Mouse (Mus musculus) lung, postnatal 0 days (tissue): Measurements from ENCODE around the gene Mmp14. TPM values are rescaled to one million over a fixed set of nuclear protein-coding genes. Genes with fewer than 3 reads are reported as not detected.

Experiments used
- ATAC-seq: fragments of 200-750 bp; cut with Nextera tagmentation; 2 replicates; pipeline ENCODE4 v1.8.0; 2017; ENCODE audit warnings: moderate library complexity
- DNase-seq: peaks from one replicate; pipeline ENCODE4 v3.0.0-alpha.2; 2016; ENCODE audit warnings: low spot score
- H3K27ac ChIP-seq: fragments of 300-500 bp; sonication (generic); 2 replicates; pipeline ENCODE4 v1.5.1; 2014; ENCODE audit warnings: antibody characterized with exemption, mild to moderate bottlenecking, low read length, mixed read lengths
- H3K27me3 ChIP-seq: fragments of 300-500 bp; sonication (generic); replicated peaks from 2 replicates; pipeline ENCODE4 v1.6.1; 2014; ENCODE audit warnings: low read length, mixed read lengths; ENCODE audit not compliant: insufficient read depth
- H3K36me3 ChIP-seq: fragments of 300-500 bp; sonication (generic); 2 replicates; pipeline ENCODE4 v1.6.1; 2014; ENCODE audit warnings: low read length, mixed read lengths; ENCODE audit not compliant: insufficient read depth
- H3K4me1 ChIP-seq: fragments of 300-500 bp; sonication (generic); 2 replicates; pipeline ENCODE4 v1.6.1; 2014; ENCODE audit warnings: antibody characterized with exemption, low read depth, low read length, mixed read lengths; ENCODE audit not compliant: insufficient read depth
- H3K4me2 ChIP-seq: fragments of 300-500 bp; sonication (generic); replicated peaks from 2 replicates; pipeline ENCODE4 v1.6.1; 2014; ENCODE audit warnings: low read depth, mild to moderate bottlenecking, low read length, moderate library complexity, mixed read lengths
- H3K4me3 ChIP-seq: fragments of 300-500 bp; sonication (generic); 2 replicates; pipeline ENCODE4 v1.5.1; 2014; ENCODE audit warnings: low read depth, low read length
- H3K9ac ChIP-seq: fragments of 300-500 bp; sonication (generic); replicated peaks from 2 replicates; pipeline ENCODE4 v1.6.1; 2014; ENCODE audit warnings: low read depth, mild to moderate bottlenecking
- H3K9me3 ChIP-seq: fragments of 300-500 bp; sonication (generic); 2 replicates; pipeline ENCODE4 v1.6.1; 2016; ENCODE audit warnings: low read length, mixed read lengths
- CTCF ChIP-seq: IDR thresholded peaks from 2 replicates; pipeline ENCODE4 v1.5.1; 2016; ENCODE audit warnings: antibody characterized with exemption, mild to moderate bottlenecking
- EP300 ChIP-seq: IDR thresholded peaks from 2 replicates; pipeline ENCODE4 v1.6.1; 2016; ENCODE audit warnings: antibody characterized with exemption, mild to moderate bottlenecking, control low read depth
- WGBS: fragments of 180-500 bp; shearing (Covaris S2); extraction: QIAGEN DNeasy Blood & Tissue Kit; methylation state at CpG from one replicate; pipeline ENCODE4 v1.1.7; 2014; 5-methylcytosine and 5-hydroxymethylcytosine counted together
- polyA plus RNA-seq: library from polyadenylated mRNA; unstranded; fragments of >200 nt; fragmentation: Nextera tagmentation; extraction: Ambion mirVana; gene quantifications from 2 replicates; pipeline ENCODE4 v1.2.1, GENCODE M21; 2015

Gene Mmp14
- polyA plus RNA-seq, 1 experiment from 2014 or later: 155 TPM

- Histone ChIP-seq H3K36me3 (peaks cover 21% of the 10 kb centered on the region), H3K9me3 (no peaks in the 10 kb centered on the region), H3K4me3 (no peak overlapping the region), H3K4me1 (peaks cover 11% of the 10 kb centered on the region; the same call in 1 of the 2 replicates), H3K4me2 (no peak overlapping the region), H3K27me3 (no peaks in the 10 kb centered on the region), H3K9ac (no peak overlapping the region), H3K27ac (no peak overlapping the region)
- ATAC-seq (no peak), DNase-seq (no peak)
- WGBS: 85% methylated on average over 12 of the region's 12 CpGs
- TF ChIP-seq CTCF (no peak), EP300 (no peak)
Measured at GRCm38 (mm10) chr14:54439155-54439554, 7.7 kb downstream of the Mmp14 start.

- Histone ChIP-seq H3K4me1 (peaks cover 6% of the 10 kb centered on the region; the same call in 1 of the 2 replicates), H3K36me3 (peaks cover 21% of the 10 kb centered on the region), H3K27ac (no peak overlapping the region), H3K9ac (no peak overlapping the region), H3K9me3 (no peaks in the 10 kb centered on the region), H3K4me3 (no peak overlapping the region), H3K4me2 (no peak overlapping the region), H3K27me3 (no peaks in the 10 kb centered on the region)
- no peak for DNase-seq
- TF ChIP-seq EP300 (no peak), CTCF (no peak)
- no peak for ATAC-seq
- 60% methylated on average over 7 of the region's 7 CpGs for WGBS
Measured at GRCm38 (mm10) chr14:54439610-54440009, 8.2 kb downstream of the Mmp14 start.

GRCm38 (mm10) chr14:54440538-54440937 is 9.1 kb downstream of the Mmp14 start:
- Histone ChIP-seq H3K4me3 (no peak overlapping the region), H3K9me3 (no peaks in the 10 kb centered on the region), H3K27me3 (no peaks in the 10 kb centered on the region), H3K36me3 (peaks cover 21% of the 10 kb centered on the region), H3K4me1 (0 out of 2 replicates have a peak, but pooled peaks cover 3% of the 10 kb centered on the region), H3K27ac (no peak overlapping the region), H3K9ac (no peak overlapping the region), H3K4me2 (no peak overlapping the region)
- DNase-seq (no peak), ATAC-seq (no peak)
- 87% methylated on average over 14 of the region's 14 CpGs for WGBS
- TF ChIP-seq EP300 (no peak), CTCF (no peak)

- DNase-seq (no peak), ATAC-seq (no peak)
- no peaks in the 10 kb centered on the region for H3K9me3 ChIP-seq
- H3K4me2 ChIP-seq: no peak overlapping the region
- H3K27ac ChIP-seq: no peak overlapping the region
- H3K9ac ChIP-seq: no peak overlapping the region
- no peaks in the 10 kb centered on the region for H3K27me3 ChIP-seq
- TF ChIP-seq EP300 (no peak), CTCF (no peak)
- H3K36me3 ChIP-seq: peaks cover 21% of the 10 kb centered on the region
- H3K4me3 ChIP-seq: no peak overlapping the region
- 66% methylated on average over 4 of the region's 4 CpGs for WGBS
- no peaks in the 10 kb centered on the region for H3K4me1 ChIP-seq
Measured at GRCm38 (mm10) chr14:54441365-54441764, 10.0 kb downstream of the Mmp14 start.

- Histone ChIP-seq H3K4me3 (no peak overlapping the region), H3K4me1 (no peaks in the 10 kb centered on the region), H3K36me3 (peaks cover 21% of the 10 kb centered on the region), H3K9me3 (no peaks in the 10 kb centered on the region), H3K9ac (no peak overlapping the region), H3K4me2 (no peak overlapping the region), H3K27me3 (no peaks in the 10 kb centered on the region), H3K27ac (no peak overlapping the region; the same call in 1 of the 2 replicates)
- TF ChIP-seq CTCF (no peak), EP300 (no peak)
- DNase-seq (no peak), ATAC-seq (no peak)
- WGBS: 84% methylated on average over 3 of the region's 3 CpGs
Measured at GRCm38 (mm10) chr14:54442548-54442947, 11.1 kb downstream of the Mmp14 start.

GRCm38 (mm10) chr14:54443196-54443595 is 11.8 kb downstream of the Mmp14 start:
- no peak overlapping the region for H3K9ac ChIP-seq
- H3K27ac ChIP-seq: peak overlapping the region; percentile 3; the same call in 1 of the 2 replicates
- no peaks in the 10 kb centered on the region for H3K9me3 ChIP-seq
- no peak overlapping the region for H3K4me3 ChIP-seq
- DNase-seq (peak; percentile 80), ATAC-seq (peak; percentile 78)
- WGBS: 19% methylated on average over 3 of the region's 3 CpGs
- H3K27me3 ChIP-seq: no peaks in the 10 kb centered on the region
- peaks cover 21% of the 10 kb centered on the region for H3K36me3 ChIP-seq
- TF ChIP-seq CTCF: no peak
- TF ChIP-seq EP300: 0 out of 2 replicates have a peak, but pooled peaks have one; percentile 10
- no peaks in the 10 kb centered on the region for H3K4me1 ChIP-seq
- H3K4me2 ChIP-seq: no peak overlapping the region
